Mouse (Mus musculus): ENCODE results near the gene Snrnp70. TPM values are rescaled to one million over a fixed set of nuclear protein-coding genes. Genes with fewer than 3 reads are reported as not detected.
A peak's percentile ranks its signal among the peaks of the same experiment; 100 is the strongest.

The Snrnp70 gene
- polyA plus RNA-seq, 1 experiment from 2014 or later = 211 TPM

- 6% methylated on average over 52 of the region's 52 CpGs for WGBS
- Histone ChIP-seq H3K36me3 (ENCODE audit: insufficient read depth, low read length) (peaks cover 9% of the 10 kb centered on the region), H3K4me3 (ENCODE audit: low read length) (peak overlapping the region; percentile 59), H3K9me3 (ENCODE audit: low read length) (no peaks in the 10 kb centered on the region), H3K4me1 (ENCODE audit: insufficient read depth, low read length) (peaks cover 28% of the 10 kb centered on the region), H3K4me2 (replicated peaks; ENCODE audit: low read depth, low read length) (peak overlapping the region; percentile 96), H3K27me3 (ENCODE audit: insufficient read depth, low read length) (peaks cover 32% of the 10 kb centered on the region), H3K9ac (replicated peaks; ENCODE audit: low read length) (peak overlapping the region; percentile 22), H3K27ac (ENCODE audit: low read length) (no peak overlapping the region)
- ATAC-seq (ENCODE audit: low FRiP score, low TSS enrichment) = peak; percentile 0; the same call in 1 of the 2 replicates
Observed at GRCm38 (mm10) chr7:45369836-45370474, 25.6 kb downstream of the Snrnp70 start.

- H3K4me2 ChIP-seq (replicated peaks; ENCODE audit: low read depth, low read length) = 0 out of 2 replicates have a peak overlapping the region, but pooled peaks have one; percentile 96
- peaks cover 8% of the 10 kb centered on the region for H3K36me3 ChIP-seq (ENCODE audit: insufficient read depth, low read length)
- no peak overlapping the region for H3K9ac ChIP-seq (replicated peaks; ENCODE audit: low read length)
- ATAC-seq (ENCODE audit: low FRiP score, low TSS enrichment) = no peak
- H3K4me3 ChIP-seq (ENCODE audit: low read length) = no peak overlapping the region
- peaks cover 28% of the 10 kb centered on the region for H3K4me1 ChIP-seq (ENCODE audit: insufficient read depth, low read length)
- H3K27ac ChIP-seq (ENCODE audit: low read length) = no peak overlapping the region
- H3K9me3 ChIP-seq (ENCODE audit: low read length) = no peaks in the 10 kb centered on the region
- H3K27me3 ChIP-seq (ENCODE audit: insufficient read depth, low read length) = peaks cover 38% of the 10 kb centered on the region
- 73% methylated on average over 16 of the region's 16 CpGs for WGBS
Observed at GRCm38 (mm10) chr7:45369022-45369745, 26.4 kb downstream of the Snrnp70 start.

- H3K27ac ChIP-seq (ENCODE audit: low read length) = no peak overlapping the region
- peak overlapping the region; percentile 98; the same call in 1 of the 2 replicates for H3K4me2 ChIP-seq (replicated peaks; ENCODE audit: low read depth, low read length)
- H3K36me3 ChIP-seq (ENCODE audit: insufficient read depth, low read length) = no peaks in the 10 kb centered on the region; the same call in 1 of the 2 replicates
- ATAC-seq (ENCODE audit: low FRiP score, low TSS enrichment) = no peak
- no peak overlapping the region for H3K9ac ChIP-seq (replicated peaks; ENCODE audit: low read length)
- WGBS = 85% methylated on average over 15 of the region's 15 CpGs
- no peak overlapping the region for H3K4me3 ChIP-seq (ENCODE audit: low read length)
- no peaks in the 10 kb centered on the region for H3K9me3 ChIP-seq (ENCODE audit: low read length)
- H3K4me1 ChIP-seq (ENCODE audit: insufficient read depth, low read length) = peaks cover 28% of the 10 kb centered on the region
- H3K27me3 ChIP-seq (ENCODE audit: insufficient read depth, low read length) = peaks cover 48% of the 10 kb centered on the region
Observed at GRCm38 (mm10) chr7:45368178-45368577, 27.4 kb downstream of the Snrnp70 start.

DNA sequence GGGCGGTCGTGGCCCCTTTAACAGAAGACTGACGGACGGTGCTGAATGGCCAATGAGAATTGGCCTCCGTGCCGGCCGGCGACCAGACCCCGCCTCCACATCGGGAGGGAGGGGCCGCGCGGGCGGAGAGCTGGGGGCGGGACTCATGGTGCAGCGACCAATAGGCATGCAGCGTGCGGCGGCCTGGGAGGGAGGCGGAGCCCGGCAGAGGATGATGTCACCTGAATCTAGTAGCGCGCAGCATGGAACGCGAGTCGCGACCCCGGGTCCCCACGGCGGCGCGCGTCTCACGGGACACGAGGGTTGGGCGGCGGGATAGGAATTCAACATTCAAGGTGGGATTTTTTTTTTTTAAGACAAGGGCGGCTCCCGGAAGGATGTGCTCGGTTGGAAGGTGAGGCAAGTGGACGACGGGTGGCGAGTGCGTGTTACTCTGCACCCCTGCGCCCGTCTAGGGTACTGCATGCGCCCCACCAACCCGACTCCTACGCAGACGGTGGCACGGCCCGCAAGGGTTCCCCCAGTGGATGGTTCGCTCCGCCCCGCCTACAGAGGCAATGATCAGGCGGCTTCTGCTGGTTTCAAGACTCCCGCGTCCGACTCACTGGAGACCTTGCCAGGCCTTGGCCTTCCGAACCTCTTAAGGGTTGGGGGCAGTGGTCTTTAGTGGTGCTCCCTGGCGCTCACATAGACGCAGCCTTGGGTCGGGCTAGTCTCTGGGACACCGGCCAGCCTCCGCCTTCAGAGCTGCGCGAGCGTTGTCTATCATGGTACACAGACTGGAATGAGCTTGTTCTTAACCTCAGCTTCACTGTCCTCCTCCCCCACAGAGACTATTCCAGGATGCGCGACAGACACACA, 28.3 kb downstream of the Snrnp70 start:
- H3K4me1 ChIP-seq (ENCODE audit: insufficient read depth, low read length) = peaks cover 28% of the 10 kb centered on the region
- under 1% methylated on average over 70 of the region's 70 CpGs for WGBS
- no peaks in the 10 kb centered on the region for H3K9me3 ChIP-seq (ENCODE audit: low read length)
- peaks cover 57% of the 10 kb centered on the region for H3K27me3 ChIP-seq (ENCODE audit: insufficient read depth, low read length)
- peak overlapping the region; percentile 67 for H3K9ac ChIP-seq (replicated peaks; ENCODE audit: low read length)
- peak; percentile 79 for ATAC-seq (ENCODE audit: low FRiP score, low TSS enrichment)
- H3K4me2 ChIP-seq (replicated peaks; ENCODE audit: low read depth, low read length) = peak overlapping the region; percentile 98
- H3K27ac ChIP-seq (ENCODE audit: low read length) = peak overlapping the region; percentile 43; the same call in 1 of the 2 replicates
- peak overlapping the region; percentile 60 for H3K4me3 ChIP-seq (ENCODE audit: low read length)
- no peaks in the 10 kb centered on the region; the same call in 1 of the 2 replicates for H3K36me3 ChIP-seq (ENCODE audit: insufficient read depth, low read length)

- Histone ChIP-seq H3K36me3 (ENCODE audit: insufficient read depth, low read length) (no peaks in the 10 kb centered on the region), H3K9ac (replicated peaks; ENCODE audit: low read length) (peak within 1 kb of the TSS; percentile 67), H3K9me3 (ENCODE audit: low read length) (no peaks in the 10 kb centered on the region), H3K27me3 (ENCODE audit: insufficient read depth, low read length) (peaks cover 63% of the 10 kb centered on the region), H3K4me3 (ENCODE audit: low read length) (peak within 1 kb of the TSS; percentile 60), H3K4me1 (ENCODE audit: insufficient read depth, low read length) (peaks cover 33% of the 10 kb centered on the region), H3K4me2 (replicated peaks; ENCODE audit: low read depth, low read length) (peak within 1 kb of the TSS; percentile 98), H3K27ac (ENCODE audit: low read length) (peak within 1 kb of the TSS; percentile 43; the same call in 1 of the 2 replicates)
- ATAC-seq (ENCODE audit: low FRiP score, low TSS enrichment) = peak; percentile 5; the same call in 1 of the 2 replicates
- WGBS = 2% methylated on average over 16 of the region's 26 CpGs
Observed at GRCm38 (mm10) chr7:45366652-45367019, 28.9 kb downstream of the Snrnp70 start, which contains the start of gene Ppfia3. Ppfia3 (minus strand) TSS chr7:45367019.

DNA sequence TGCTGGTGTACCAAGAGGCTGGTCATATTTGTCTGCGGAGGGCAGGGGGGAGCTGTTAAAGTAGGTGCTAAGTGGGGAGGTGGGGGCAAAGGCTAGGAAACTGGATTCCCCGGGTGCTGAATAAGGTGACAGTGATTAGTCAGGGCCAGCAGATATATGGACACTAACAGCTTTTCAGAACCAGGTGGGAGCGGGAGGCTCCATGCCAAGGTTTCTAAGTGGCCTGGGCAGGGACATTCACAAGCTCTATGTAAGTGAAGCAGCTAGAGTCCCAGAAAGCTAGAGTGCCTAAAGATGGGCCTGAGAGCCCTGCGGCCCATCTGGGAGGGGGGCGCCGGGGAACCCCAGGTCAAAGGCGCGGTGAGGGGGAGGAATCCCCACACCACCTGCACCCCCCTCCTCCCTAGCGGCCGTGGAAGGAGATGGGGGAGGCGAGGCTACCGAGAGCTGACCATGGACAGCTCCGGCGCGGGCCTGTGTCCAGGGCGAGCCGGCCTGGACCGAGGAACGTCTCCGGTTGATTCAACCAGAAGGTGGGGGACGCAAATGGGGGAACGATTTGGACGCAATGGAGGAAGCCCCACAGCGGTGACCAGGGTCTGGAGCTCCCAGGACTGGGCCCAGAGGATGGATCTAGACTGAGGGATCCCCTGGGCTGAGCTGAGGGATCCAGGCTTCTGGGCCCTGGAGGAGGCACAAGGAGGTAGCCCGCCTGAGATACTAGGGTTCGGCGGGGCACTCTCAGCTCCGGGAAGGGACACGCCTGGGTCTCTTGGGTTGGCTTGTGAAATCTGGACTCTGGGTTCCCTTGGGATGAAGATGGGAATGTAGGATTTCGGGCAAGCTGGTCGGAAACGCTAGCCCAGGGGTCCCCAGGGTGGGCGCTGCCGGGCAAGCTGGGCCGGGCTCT, 29.5 kb downstream of the Snrnp70 start:
- Histone ChIP-seq H3K9me3 (ENCODE audit: low read length) (no peaks in the 10 kb centered on the region), H3K9ac (replicated peaks; ENCODE audit: low read length) (peak overlapping the region; percentile 67), H3K4me3 (ENCODE audit: low read length) (peak overlapping the region; percentile 60), H3K27me3 (ENCODE audit: insufficient read depth, low read length) (peaks cover 66% of the 10 kb centered on the region), H3K4me1 (ENCODE audit: insufficient read depth, low read length) (peaks cover 33% of the 10 kb centered on the region), H3K36me3 (ENCODE audit: insufficient read depth, low read length) (no peaks in the 10 kb centered on the region), H3K4me2 (replicated peaks; ENCODE audit: low read depth, low read length) (peak overlapping the region; percentile 98), H3K27ac (ENCODE audit: low read length) (no peak overlapping the region)
- 4% methylated on average over 34 of the region's 35 CpGs for WGBS
- no peak for ATAC-seq (ENCODE audit: low FRiP score, low TSS enrichment)

- Histone ChIP-seq H3K27ac (ENCODE audit: low read length) (no peak overlapping the region), H3K4me2 (replicated peaks; ENCODE audit: low read depth, low read length) (no peak overlapping the region), H3K4me1 (ENCODE audit: insufficient read depth, low read length) (peaks cover 23% of the 10 kb centered on the region), H3K9ac (replicated peaks; ENCODE audit: low read length) (no peak overlapping the region), H3K27me3 (ENCODE audit: insufficient read depth, low read length) (peaks cover 69% of the 10 kb centered on the region), H3K36me3 (ENCODE audit: insufficient read depth, low read length) (no peaks in the 10 kb centered on the region), H3K4me3 (ENCODE audit: low read length) (no peak overlapping the region), H3K9me3 (ENCODE audit: low read length) (no peaks in the 10 kb centered on the region)
- WGBS = 90% methylated on average over 2 of the region's 2 CpGs
- no peak for ATAC-seq (ENCODE audit: low FRiP score, low TSS enrichment)
Observed at GRCm38 (mm10) chr7:45363983-45364382, 31.6 kb downstream of the Snrnp70 start.

DNA sequence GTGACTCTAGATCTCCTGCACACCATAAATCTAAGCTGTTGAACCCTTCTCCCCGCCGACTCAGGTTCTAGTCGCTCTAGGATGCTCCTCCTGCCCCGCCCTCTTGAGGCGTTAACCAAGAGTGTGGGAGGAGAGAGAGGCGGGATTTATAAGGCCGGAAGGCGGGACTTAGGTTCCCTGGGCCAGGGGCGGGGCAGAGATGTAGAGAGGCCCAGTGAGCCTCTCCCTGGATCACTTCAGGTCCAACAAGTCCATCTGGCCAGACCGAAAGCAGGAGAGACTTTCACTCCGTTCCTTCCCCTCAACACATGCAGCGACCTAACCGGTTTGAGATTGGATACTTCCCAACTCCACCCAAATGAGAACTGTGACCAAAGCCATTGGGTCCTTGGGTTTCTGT, 32.7 kb downstream of the Snrnp70 start:
- Histone ChIP-seq H3K4me3 (ENCODE audit: low read length) (no peak overlapping the region), H3K9me3 (ENCODE audit: low read length) (no peaks in the 10 kb centered on the region)

More for the DNA sequence above, 32.7 kb downstream of the Snrnp70 start:
- H3K27me3 ChIP-seq (ENCODE audit: insufficient read depth, low read length) = peaks cover 62% of the 10 kb centered on the region
- H3K36me3 ChIP-seq (ENCODE audit: insufficient read depth, low read length) = no peaks in the 10 kb centered on the region
- no peak for ATAC-seq (ENCODE audit: low FRiP score, low TSS enrichment)
- WGBS = 5% methylated on average over 13 of the region's 13 CpGs
- no peak overlapping the region for H3K27ac ChIP-seq (ENCODE audit: low read length)
- H3K9ac ChIP-seq (replicated peaks; ENCODE audit: low read length) = no peak overlapping the region
- peaks cover 19% of the 10 kb centered on the region for H3K4me1 ChIP-seq (ENCODE audit: insufficient read depth, low read length)
- no peak overlapping the region for H3K4me2 ChIP-seq (replicated peaks; ENCODE audit: low read depth, low read length)
